Mouse (Mus musculus): ENCODE results near the gene Clybl.

The Clybl gene

GRCm38 (mm10) chr14:122300261-122300660, 118.8 kb downstream of the Clybl start:
- no peak for DNase-seq (ENCODE audit: low read depth, low spot score)

DNA sequence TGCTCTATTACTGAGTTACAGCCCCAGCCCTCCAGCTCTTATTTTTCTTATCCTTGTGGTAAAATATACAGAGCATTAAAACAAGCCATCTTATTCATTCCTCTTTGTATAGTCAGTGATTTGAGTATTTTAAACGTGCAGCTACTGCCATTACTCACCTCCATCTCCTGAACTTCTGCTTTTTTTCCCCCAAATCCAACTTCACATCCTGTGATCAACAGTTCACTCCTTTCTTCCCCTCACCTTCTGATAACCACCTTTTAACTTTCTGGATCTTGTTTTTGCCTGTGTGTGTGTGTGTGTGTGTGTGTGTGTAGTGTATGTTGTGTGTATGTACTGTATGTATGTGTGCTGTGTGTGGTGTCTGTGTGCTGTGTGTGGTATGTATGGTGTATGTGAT, 122.3 kb downstream of the Clybl start:
- DNase-seq (ENCODE audit: low read depth, low spot score), result no peak

DNA sequence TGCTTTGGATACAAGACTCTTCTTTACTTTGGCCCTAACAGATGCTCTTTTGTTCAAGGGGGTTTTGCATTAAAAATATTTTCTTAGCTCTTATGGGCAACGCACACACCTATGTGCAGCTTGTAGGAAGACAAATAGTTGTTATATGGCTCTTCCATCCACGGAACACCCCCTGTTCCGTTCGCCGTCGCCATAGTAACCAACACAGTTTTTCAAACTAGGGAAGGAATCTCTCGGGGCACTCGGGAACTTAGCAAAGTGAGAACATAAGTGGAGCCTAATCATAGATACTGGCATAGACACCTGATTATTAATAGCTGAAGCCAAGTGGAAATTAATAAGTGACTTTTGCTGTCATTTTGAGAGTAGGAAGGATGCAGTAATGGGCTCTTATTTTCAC, 123.6 kb downstream of the Clybl start:
- DNase-seq (ENCODE audit: low read depth, low spot score), result no peak

DNA sequence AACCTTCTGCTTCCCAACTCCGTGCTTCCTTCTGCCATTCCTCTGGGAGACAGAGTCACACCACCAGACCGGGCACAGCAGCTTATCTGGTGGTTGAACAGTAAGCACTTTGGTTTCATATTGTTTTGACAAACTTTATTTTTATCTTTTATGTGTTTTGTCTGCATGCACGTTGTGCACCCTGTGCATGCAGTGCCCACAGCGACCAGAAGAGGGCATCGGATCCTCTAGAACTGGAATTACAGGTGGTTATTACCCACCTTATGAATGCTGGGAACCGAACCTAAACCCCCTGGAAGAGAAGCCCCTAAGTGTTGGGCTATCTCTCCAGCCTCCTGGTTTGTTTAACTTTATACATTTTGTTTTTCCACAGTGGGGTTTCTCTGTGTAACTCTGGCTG, 130.9 kb downstream of the Clybl start:
- DNase-seq (ENCODE audit: low read depth, low spot score), result no peak

GRCm38 (mm10) chr14:122313328-122313727, 131.8 kb downstream of the Clybl start:
- no peak for DNase-seq (ENCODE audit: low read depth, low spot score)

- DNase-seq (ENCODE audit: low read depth, low spot score), result no peak
Observed at GRCm38 (mm10) chr14:122315743-122316142, 134.2 kb downstream of the Clybl start.

DNA sequence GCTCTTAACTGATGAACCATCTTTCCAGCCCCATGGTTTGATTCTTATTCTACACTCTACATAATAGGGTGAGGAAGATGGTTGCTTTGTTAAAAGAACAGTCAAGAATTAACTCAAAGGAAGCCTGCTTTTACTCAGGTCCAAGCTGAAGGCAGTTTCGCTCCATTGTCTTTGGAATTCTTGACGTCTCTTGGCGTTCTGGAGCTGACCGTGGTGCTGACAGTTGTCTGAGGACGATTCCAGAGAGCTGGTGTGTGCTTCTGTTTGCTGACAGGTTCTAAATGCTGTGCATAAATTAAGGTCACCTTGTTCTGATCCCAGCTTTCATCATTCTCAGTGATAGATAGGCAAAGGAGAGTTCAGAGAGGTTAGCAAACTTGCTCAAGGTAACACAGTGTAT, 140.6 kb downstream of the Clybl start:
- DNase-seq (ENCODE audit: low read depth, low spot score), result no peak

DNA sequence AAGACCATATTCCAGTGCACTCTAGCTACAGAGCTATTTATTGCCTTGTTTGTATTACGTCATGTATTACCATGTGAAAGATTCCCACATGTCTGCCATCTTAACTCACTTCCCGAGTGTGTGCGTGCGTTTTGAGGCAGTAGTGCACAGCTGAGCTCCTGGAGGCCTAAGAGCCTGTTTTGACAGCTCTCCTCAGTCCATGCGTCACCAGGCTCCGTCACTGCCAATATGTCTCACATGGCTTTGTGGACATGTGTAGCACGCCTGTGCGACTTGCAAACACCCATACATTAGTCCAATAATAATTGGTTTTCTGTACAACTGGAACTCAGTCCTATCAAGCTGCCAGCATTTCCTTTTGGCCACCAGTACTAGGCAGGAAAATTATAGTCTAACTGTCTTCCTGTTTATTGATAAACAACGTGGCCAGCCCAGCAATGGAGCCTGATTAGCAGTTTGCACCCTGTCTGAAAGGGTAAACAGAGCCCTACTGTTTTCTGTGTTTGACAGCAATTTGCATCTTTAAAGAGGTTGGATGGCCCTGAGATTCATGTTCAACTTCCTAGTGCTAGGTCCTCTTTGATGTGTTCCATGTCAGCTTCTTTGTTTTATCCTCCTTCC, 142.4 kb downstream of the Clybl start:
- no peak for DNase-seq (ENCODE audit: low read depth, low spot score)

DNA sequence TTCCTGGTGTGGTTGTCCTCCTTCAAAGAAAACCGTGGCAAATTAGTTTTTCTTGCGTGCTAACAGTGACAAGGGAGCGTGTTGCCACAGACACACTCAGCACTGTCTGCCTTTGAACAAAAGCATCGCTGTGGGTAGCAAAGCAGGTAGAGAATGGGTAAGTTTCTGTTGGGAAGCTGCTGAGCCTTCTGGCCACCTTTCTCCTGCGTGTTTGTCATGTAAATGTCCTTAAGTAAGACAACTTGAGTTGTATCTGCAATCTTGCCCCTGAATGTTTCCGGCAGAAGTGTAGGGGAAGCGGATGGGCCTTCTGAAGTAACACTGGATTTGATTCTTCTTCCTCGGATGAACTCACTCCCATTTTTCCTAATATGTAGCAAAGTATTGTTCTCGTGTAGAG, 148.6 kb downstream of the Clybl start:
- DNase-seq (ENCODE audit: low read depth, low spot score), result no peak

DNA sequence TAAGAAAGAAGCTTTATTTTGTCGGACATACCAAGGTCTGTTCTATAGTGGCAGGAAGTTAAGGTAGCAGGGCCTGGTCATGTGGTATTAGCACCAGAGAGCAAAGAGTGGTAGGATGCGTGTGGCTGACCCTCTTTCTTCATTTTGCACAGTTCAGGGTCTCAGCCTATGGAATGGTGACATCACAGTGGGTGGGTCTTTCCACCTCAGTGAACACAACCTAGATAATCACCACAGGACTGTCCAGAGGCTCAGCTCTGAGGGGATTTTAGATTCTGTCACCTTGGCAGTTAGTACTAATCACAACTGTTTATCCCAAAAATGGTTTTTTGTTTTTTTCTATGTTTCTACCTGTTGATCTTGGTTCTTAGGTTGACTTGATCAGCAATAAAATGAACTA, 149.2 kb downstream of the Clybl start:
- no peak for DNase-seq (ENCODE audit: low read depth, low spot score)

GRCm38 (mm10) chr14:122331635-122332460, 150.3 kb downstream of the Clybl start:
- DNase-seq (ENCODE audit: low read depth, low spot score), result no peak

- no peak for DNase-seq (ENCODE audit: low read depth, low spot score)
Observed at GRCm38 (mm10) chr14:122336957-122337356, 155.5 kb downstream of the Clybl start.

- no peak for DNase-seq (ENCODE audit: low read depth, low spot score)
Observed at GRCm38 (mm10) chr14:122338784-122339183, 157.3 kb downstream of the Clybl start.

DNA sequence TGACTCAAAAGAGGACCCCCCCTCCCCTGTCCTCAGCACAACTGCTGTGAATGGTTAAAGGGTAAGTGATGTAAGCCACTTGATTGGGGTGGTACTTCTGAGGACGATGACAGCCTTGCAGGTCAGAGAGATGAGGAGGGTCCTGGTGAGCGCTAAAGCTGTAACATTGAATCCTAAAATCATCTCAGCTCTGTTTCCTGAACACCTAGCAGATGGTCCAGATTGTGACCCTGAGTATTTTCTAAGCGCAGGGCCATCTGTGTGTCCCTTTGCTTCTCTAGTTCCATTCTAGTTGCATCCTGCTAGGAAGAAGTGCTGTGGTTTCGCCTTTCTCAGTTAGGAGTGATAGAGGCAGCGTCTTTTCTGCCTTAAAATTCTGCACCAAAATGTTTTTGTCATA, 158.6 kb downstream of the Clybl start:
- DNase-seq (ENCODE audit: low read depth, low spot score), result no peak

DNA sequence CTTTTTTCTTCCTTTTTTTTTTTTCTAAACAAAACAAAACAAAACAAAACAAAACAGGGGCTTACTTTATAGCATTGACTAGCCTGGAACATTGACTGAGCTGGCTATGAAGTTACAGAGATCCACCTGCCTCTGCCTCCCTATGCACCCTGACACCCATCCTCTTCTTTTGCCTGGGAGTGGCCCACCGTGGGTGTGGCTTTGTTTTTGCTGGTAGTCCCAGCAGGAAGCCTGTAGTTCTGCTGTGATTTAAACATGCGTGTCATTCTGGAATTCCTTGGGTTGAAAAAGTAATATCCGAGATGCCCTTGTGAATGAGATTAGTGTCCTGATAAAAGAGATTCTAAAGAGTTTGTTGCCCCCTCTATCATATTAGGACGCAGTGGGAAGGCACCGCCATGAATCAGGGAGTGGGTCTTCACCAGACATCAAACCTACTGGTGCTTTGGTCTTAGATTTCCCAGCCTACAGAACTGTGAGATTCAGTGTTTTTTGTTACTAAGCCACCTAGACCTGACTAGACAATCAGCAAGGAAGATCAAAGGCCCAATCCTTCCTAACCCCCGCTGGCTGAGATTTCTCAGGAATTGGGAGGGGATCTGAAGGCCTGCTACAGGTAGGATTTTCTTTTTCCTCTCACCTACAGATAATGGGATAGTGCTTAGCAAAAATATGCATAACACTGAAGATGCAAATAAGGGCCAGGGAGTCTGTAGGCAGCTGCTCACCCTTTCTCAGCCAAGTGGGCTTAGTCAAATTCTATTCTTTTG, 160.3 kb downstream of the Clybl start:
- DNase-seq (ENCODE audit: low read depth, low spot score), result no peak

GRCm38 (mm10) chr14:122344272-122345224, 163.0 kb downstream of the Clybl start:
- no peak for DNase-seq (ENCODE audit: low read depth, low spot score)

- DNase-seq (ENCODE audit: low read depth, low spot score), result no peak
Observed at GRCm38 (mm10) chr14:122348069-122348468, 166.6 kb downstream of the Clybl start.

DNA sequence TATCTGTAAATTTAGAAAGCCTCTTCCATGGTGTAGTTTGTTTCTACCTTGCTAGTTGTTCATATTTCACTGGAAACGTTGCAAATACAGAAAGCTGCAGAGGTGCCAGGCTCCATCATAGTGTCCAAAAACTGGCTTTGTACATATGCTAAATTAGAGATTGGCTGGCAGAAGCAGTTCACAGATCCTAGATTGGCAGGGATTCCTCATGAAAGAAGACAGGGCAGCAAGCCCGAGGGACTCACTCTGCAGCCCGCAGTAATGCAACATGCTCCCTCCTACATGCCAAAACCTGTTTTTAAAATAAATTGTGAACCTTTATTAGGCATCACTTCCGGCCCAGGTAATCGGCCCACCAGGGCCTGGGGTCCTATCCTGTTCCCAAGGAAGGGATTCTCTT, 167.8 kb downstream of the Clybl start:
- DNase-seq (ENCODE audit: low read depth, low spot score), result no peak

DNA sequence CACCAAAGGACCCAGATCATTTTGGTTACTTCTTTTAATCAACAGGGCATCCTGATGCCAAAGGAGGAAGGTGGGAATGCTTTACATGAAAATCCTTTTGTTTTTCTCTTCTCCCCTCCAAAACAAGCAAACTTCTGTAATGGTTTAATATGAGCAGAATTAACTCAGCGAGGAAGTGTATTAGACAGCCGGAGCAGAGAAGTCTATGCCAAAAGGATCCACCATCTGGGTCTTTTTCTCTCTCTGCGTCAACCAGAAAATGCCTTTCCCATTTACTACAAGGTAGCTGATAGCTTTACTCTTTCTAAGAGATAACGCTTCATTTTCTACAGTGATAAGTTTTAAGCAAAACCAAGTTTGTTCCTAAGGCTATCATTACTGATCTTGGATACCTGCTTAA, 168.3 kb downstream of the Clybl start:
- DNase-seq (ENCODE audit: low read depth, low spot score), result no peak

DNA sequence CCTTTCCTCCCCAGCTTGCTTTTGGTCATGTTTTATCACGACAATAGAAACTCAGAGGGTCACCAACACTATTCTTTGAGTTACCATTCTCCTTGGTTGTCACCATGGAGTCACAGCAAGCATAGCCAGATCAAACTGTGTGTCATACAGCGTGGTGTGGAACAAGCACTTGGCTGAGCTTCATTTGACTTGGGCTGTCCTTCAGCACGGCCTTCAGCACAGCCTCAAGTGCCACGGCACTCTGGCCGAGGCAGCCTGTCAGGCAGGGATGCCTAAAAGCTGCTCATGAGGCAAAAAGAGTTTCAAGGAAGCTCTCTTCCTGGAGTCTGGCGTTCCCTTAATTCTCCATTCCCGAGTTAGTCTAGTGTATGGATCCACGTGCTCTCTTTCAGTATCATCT, 169.3 kb downstream of the Clybl start:
- DNase-seq (ENCODE audit: low read depth, low spot score), result no peak

- no peak for DNase-seq (ENCODE audit: low read depth, low spot score)
Observed at GRCm38 (mm10) chr14:122357316-122357715, 175.8 kb downstream of the Clybl start.
